Comparison of ENCODE assay signal across 25 mouse cellular contexts in the genomic region with DNA sequence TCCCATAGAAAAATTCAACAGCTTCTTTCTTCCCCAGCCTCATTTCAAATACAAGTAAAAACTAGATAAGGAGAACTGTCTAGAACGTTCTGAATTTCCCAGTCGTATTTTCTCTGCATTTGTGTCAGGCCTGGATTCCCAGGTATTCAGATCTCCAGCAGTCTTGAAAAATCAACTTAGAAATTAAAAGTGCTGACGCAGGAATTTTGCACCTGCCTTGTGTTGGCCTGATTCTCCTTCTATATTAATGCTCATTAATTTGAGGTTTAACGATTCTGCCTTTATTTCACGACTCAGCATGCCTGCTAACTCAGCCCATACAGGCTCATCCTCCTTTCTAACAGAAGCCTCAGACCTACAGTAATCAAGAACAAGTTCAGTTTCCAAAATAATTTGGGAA. TPM values are rescaled to one million over a fixed set of nuclear protein-coding genes. Genes with fewer than 3 reads are reported as not detected.
DNase-seq lines count a peak whose midpoint lies in the region; ATAC-seq and TF ChIP-seq lines count a peak whose summit lies in the region.
"Had no signal": no experiment of that assay in that cellular context is flagged by ENCODE, and none has a peak within 500 bp of the region (broad histone marks: within the 10 kb centered on the region; RNA-seq: fewer than 3 reads in every experiment).

No protein-coding gene starts in this region.

- H3K27ac ChIP-seq in CH12.LX (ENCODE audit: insufficient read depth, low read depth) (no peak overlapping the region), ES-E14 (ENCODE audit: insufficient read depth, low read depth, low read length, poor library complexity, severe bottlenecking) (no peak overlapping the region)
- no peak overlapping the region for H3K27ac ChIP-seq in kidney, embryonic 15.5 days

- no peak for TF ChIP-seq CTCF in CH12.LX (conservative IDR thresholded peaks at IDR 0.05 in 1 of 2, IDR thresholded peaks at IDR 0.05 in 1 of 2; ENCODE audit: low read depth in 2 of 2, low read length in 2 of 2)

- intact Hi-C loops in heart, postnatal 14 days (cut with DNase I): no loop called here

- H3K4me3 ChIP-seq in CH12.LX (replicated peaks in 1 of 3; ENCODE audit: low read depth in 2 of 3, low read length in 2 of 3, poor library complexity in 1 of 3) (no peak overlapping the region), ES-E14 (ENCODE audit: insufficient read depth in 1 of 2, low read depth in 1 of 2, low read length in 2 of 2, poor library complexity in 1 of 2, severe bottlenecking in 1 of 2) (no peak overlapping the region)
- H3K4me3 ChIP-seq in kidney, embryonic 15.5 days (replicated peaks): no peak overlapping the region

- dilution Hi-C loops in CH12.LX (cut with MboI; ENCODE audit: extremely low pct_ligation_motif_present, extremely low pct_unique_long_range_greater_than_20kb, low sequenced_read_pairs): no loop called here

- H3K9me3 ChIP-seq in CH12.LX (replicated peaks; ENCODE audit: low read length) (no peaks in the 10 kb centered on the region), ES-E14 (ENCODE audit: control insufficient read depth, insufficient read depth, low read depth, low read length) (no peaks in the 10 kb centered on the region)
- H3K9me3 ChIP-seq in kidney, embryonic 15.5 days (replicated peaks): no peaks in the 10 kb centered on the region

- no peak for TF ChIP-seq POLR2A in CH12.LX (IDR thresholded peaks at IDR 0.05; ENCODE audit: low read depth, low read length)

- no peaks in the 10 kb centered on the region for H3K27me3 ChIP-seq in CH12.LX (replicated peaks)
- no peaks in the 10 kb centered on the region for H3K27me3 ChIP-seq in kidney, embryonic 15.5 days

- H3K79me2 ChIP-seq in CH12.LX (replicated peaks; ENCODE audit: control insufficient read depth, extremely low read depth, insufficient read depth, poor library complexity, severe bottlenecking): no peaks in the 10 kb centered on the region

- DNase-seq in CH12.LX (ENCODE audit: extremely low read depth) (no peak), ES-E14 (ENCODE audit: low read depth, low spot score) (no peak)
- no peak for DNase-seq in heart, postnatal 14 days
- DNase-seq: adrenal gland, adult 2 months; adrenal gland, adult 8-10 months; adrenal gland, postnatal 10 days; adrenal gland, postnatal 14 days; adrenal gland, postnatal 25 days; adrenal gland, postnatal 36 days; B cell, adult 2 months; cerebellum, adult 11 months; cerebellum, adult 11-12 months; cerebellum, adult 18-20 months; cerebellum, adult 2 months; cerebellum, adult 8-10 months had no signal

- no peaks in the 10 kb centered on the region for H3K4me1 ChIP-seq in CH12.LX (ENCODE audit: control insufficient read depth in 1 of 2, insufficient read depth in 2 of 2)
- no peaks in the 10 kb centered on the region for H3K4me1 ChIP-seq in ES-E14 (ENCODE audit: control insufficient read depth in 2 of 2, insufficient read depth in 2 of 2, low read length in 2 of 2, poor library complexity in 1 of 2)
- no peaks in the 10 kb centered on the region for H3K4me1 ChIP-seq in kidney, embryonic 15.5 days

- no peak overlapping the region for H3K9ac ChIP-seq in CH12.LX (ENCODE audit: insufficient read depth, low read depth)
- no peak overlapping the region for H3K9ac ChIP-seq in ES-E14 (ENCODE audit: insufficient read depth, low read depth, low read length, poor library complexity, severe bottlenecking)
- no peak overlapping the region for H3K9ac ChIP-seq in kidney, embryonic 15.5 days

- 76% methylated on average over 5 of the region's 5 CpGs for WGBS in kidney, embryonic 15.5 days

- in situ Hi-C loops in CH12.LX (cut with MboI; ENCODE audit: low pct_ligation_motif_present, low pct_unique_long_range_greater_than_20kb, low sequenced_read_pairs) (no loop called here), ES-E14 (cut with MboI; ENCODE audit: low sequenced_read_pairs in 2 of 2, unreplicated experiment in 2 of 2) (no loop called here)

- no peaks in the 10 kb centered on the region for H3K36me3 ChIP-seq in CH12.LX (replicated peaks in 1 of 2; ENCODE audit: control insufficient read depth in 1 of 2, insufficient read depth in 1 of 2, low read length in 1 of 2)
- no peaks in the 10 kb centered on the region for H3K36me3 ChIP-seq in ES-E14 (ENCODE audit: control insufficient read depth, insufficient read depth, low read length, poor library complexity, severe bottlenecking)
- no peaks in the 10 kb centered on the region for H3K36me3 ChIP-seq in kidney, embryonic 15.5 days
- H3K36me3 ChIP-seq: G1E had no signal

- H3K4me2 ChIP-seq in CH12.LX (ENCODE audit: insufficient read depth, low read depth, poor library complexity, severe bottlenecking): no peak overlapping the region
- H3K4me2 ChIP-seq in kidney, embryonic 15.5 days: no peak overlapping the region

- TF ChIP-seq RAD21 in CH12.LX (IDR thresholded peaks at IDR 0.05; ENCODE audit: low read depth, low read length): no peak

- TF ChIP-seq EP300 in CH12.LX (IDR thresholded peaks at IDR 0.05; ENCODE audit: low read length): no peak

- ATAC-seq in kidney, embryonic 15.5 days (replicated peaks; ENCODE audit: low FRiP score): no peak
- ATAC-seq: activated CD4-positive, CD25-positive, alpha-beta regulatory T cell, adult 4 months; CD4-positive, CD25-positive, alpha-beta regulatory T cell, adult 4 months; Patski had no signal

TF ChIP-seq in CH12.LX, 34 proteins besides CTCF, POLR2A, EP300 and RAD21:
- TF ChIP-seq ZMIZ1 (IDR thresholded peaks at IDR 0.05; ENCODE audit: low read depth, low read length) (no peak), MAFK (IDR thresholded peaks at IDR 0.05; ENCODE audit: insufficient replicate concordance, low read length) (peak; percentile 68)

TF ChIP-seq in ES-E14, 5 proteins besides CTCF, POLR2A, EP300 and RAD21:
- TF ChIP-seq ZC3H11A (IDR thresholded peaks at IDR 0.05; ENCODE audit: borderline replicate concordance, low read depth, low read length) (no peak), MAFK (IDR thresholded peaks at IDR 0.05; ENCODE audit: insufficient read depth, low read depth, low read length) (peak; percentile 71), CHD2 (IDR thresholded peaks at IDR 0.05; ENCODE audit: low read depth, low read length) (no peak), ZNF384 (IDR thresholded peaks at IDR 0.05; ENCODE audit: low read depth, low read length) (no peak), HCFC1 (IDR thresholded peaks at IDR 0.05; ENCODE audit: borderline replicate concordance, insufficient read depth, low read length) (no peak)

RNA-seq across cellular contexts. Expression of a gene that starts 43.6 kb away (rescaled TPM):
- total RNA-seq in CH12.LX (2012; rRNA removed): not detected in 2 replicates
- not detected in 2 replicates for total RNA-seq in CH12.LX (2014; rRNA removed)
- polyA plus RNA-seq in CH12.LX (2012; ENCODE audit: insufficient read length, low read depth): not detected in 2 replicates
- not detected in 2 replicates for total RNA-seq in ES-E14 (2012; rRNA removed)
- total RNA-seq in heart, postnatal 14 days (2021): not detected
- polyA plus RNA-seq in kidney, embryonic 15.5 days (2015; fragmentation: Nextera tagmentation; extraction: Ambion mirVana): not detected in 2 replicates
- total RNA-seq: adrenal gland, adult 18-20 months; adrenal gland, adult 2 months; adrenal gland, adult 8-10 months; adrenal gland, postnatal 10 days; adrenal gland, postnatal 14 days; adrenal gland, postnatal 25 days; adrenal gland, postnatal 36 days; adrenal gland, postnatal 4 days; G1E; MEL had no signal
- polyA plus RNA-seq: activated CD4-positive, CD25-positive, alpha-beta regulatory T cell, adult 4 months; adrenal gland, adult 2 months; brain, embryonic 14.5 days; C2C12; CD4-positive, CD25-positive, alpha-beta regulatory T cell, adult 4 months; cerebellum, adult 2 months; G1E; Patski had no signal
